Mouse (Mus musculus) bone marrow, adult 2 months (tissue): ENCODE data around the gene Bnip1.

Source experiments
- CTCF ChIP-seq: fragments of 200-500 bp; IDR thresholded peaks from 2 replicates; pipeline ENCODE4 v1.5.1; 2011; ENCODE audit warnings: low read length, control low read depth; ENCODE audit not compliant: control insufficient read depth, insufficient read depth
- POLR2A ChIP-seq: fragments of 200-500 bp; IDR thresholded peaks from 2 replicates; pipeline ENCODE4 v1.6.1; 2011; ENCODE audit warnings: low read depth, mild to moderate bottlenecking, control low read depth, low read length, borderline replicate concordance; ENCODE audit not compliant: control insufficient read depth

DNA sequence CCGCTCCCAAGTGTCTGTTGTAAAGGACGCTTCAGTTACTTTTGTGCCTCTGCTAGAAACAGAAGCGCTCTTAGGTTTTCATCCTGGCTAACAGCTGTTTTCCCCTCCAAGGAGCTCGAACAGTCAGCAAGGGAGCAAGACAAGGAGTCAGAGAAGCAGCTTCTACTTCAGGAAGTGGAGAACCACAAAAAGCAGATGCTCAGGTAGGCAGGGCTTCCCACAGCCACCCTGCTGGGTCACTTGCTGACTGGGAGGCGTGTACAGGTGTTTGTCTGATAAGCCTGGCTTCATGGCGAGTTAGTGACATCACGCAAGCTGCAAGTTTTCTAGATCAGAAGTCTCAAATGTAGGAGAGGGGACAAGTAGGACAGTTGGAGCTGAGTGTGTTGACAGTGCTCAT lies 5.7 kb downstream of the Bnip1 start:
- TF ChIP-seq POLR2A, result no peak
- no peak for TF ChIP-seq CTCF
